Mouse (Mus musculus) ES-CJ7 (cell line): ENCODE measurements around the gene Lrrc4.
A peak's percentile ranks its signal among the peaks of the same experiment; 100 is the strongest.

ENCODE experiments used
- DNase-seq: peaks from one replicate; pipeline ENCODE4 v3.0.0; 2011; ENCODE audit warnings: low read depth, low spot score

Lrrc4 gene

DNA sequence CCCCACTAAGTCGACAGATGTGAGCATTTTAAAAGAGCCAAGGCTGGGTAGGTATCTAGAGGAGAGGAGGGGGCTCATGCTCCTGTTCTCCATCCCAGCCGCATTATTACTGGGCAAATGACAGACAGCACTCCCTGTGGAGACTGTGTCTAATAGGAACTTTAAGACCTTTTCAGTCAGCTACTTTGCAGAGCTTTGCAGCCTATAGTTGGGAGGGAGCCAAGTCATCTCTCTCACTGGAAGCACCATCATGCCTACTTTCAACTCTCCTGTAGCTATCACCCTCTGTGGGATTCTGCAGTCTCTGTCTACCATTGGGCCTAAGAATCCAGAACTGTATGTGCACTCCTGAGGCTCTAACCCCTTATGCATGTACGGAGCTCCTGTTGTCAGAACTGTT is 5.7 kb downstream of the Lrrc4 start:
- DNase-seq = no peak

DNA sequence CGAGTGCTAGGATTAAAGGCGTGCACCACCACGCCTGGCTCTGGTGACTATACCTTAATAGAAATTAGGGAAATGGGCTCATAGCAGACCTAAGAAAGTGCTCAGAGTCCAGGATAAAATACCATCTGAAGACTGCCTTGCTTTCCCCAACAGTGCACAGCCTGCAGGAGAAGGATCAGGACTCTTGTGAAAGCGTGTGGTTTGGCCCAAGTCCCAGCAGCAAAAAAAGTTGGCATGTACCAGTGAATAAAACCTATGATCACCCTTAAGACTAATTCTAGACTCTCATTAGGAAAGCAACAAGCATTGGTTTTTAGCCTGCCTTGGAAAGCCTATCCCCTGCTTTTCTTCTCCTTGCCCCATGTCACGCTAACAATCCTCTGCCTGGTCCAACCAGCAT is 7.7 kb downstream of the Lrrc4 start:
- DNase-seq = no peak

DNA sequence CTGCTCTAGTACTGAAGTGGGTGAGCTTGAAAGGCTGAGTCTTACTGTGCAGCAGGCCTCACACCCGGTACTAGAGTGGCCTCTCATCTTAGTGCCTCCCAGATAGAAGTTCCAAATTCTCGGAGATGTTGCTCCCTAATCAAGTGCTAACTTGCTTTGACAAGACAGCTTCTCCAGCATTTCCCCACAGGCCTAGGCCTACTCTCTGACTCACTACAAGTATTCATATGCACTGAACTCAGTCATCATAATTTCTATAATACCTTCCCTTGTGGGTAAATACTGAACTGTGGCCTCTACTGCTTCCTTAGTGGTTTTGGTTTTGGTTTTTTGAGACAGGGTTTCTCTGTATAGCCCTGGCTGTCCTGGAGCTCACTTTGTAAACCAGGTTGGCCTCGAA is 8.2 kb downstream of the Lrrc4 start:
- no peak for DNase-seq

DNA sequence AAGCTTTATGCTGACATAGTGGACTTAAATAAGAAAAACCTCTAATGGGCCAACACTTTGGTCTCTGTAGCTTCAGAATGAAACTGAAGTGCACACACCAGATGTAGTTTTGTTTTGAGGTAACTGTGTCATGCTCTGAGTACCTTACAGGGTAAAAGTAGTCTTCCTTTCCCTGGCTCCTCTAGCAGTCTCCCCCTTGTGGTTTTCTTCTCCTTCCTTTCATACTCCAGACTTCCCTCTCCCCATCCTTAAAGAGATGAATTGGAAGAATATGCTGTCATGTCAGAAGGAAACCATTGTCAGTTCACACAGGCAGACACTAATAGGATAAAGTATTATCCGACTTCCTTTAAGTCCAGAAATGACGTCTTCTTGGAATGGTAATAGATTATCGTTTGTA is 9.3 kb downstream of the Lrrc4 start:
- DNase-seq = no peak

DNA sequence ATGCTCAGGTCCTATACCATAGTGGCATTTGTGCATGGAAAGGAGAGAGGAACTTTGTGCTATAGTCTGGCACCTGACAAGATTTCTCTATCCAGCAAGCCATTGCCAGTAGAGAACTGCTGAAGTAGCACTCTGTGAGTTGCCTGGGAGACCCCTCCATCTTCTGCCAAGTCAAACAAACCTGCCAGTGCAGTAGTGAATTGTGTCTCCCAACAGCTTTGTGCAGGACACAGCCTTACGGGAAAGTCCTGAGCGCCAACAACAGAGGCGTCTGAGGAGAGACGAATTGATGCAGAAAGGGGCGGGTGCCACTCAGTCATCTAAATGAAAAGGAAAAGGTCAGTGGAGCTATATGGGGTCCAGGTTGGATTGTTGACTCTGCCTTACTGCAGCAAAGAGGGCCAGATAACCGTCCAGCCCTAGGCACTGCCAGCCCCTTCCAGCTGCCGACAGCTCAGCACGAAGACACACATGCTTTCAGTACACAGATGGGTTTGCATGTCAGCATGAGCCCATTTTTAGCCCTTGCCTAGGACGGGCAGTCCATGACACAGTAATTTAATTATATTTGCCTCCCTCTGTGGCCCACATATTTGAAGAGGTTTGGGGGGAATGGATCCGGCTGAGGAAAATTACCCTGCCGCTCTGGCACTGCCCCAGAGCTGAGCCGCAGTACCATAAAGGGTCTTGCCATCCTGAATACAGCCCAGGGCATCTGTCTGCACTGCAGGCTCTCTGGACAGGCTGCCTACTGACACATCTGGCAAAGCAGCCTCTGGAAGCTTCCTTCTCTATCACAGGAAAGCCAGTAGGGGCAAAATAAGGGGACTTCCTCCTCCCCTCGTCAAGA is 11.8 kb downstream of the Lrrc4 start:
- DNase-seq = no peak

DNA sequence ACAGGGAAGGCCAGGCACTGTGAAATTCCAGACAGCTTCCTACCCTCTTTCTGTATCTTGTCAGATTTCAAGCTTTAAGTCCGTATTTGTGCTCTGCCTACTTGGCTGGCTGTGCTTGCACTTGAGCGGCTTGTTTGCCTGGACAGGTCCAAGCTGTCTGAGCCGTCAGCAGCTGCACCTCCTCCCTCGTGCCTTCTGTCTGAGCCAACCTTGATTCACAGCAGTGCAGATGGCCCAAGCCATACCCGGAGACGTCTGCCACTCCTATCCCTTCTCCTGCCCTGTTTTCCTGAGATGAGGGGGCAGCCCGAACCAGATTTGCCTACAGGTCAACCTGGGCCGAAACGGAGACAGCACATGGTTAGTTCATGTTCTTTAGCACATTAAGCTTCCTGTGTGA is 14.5 kb downstream of the Lrrc4 start:
- DNase-seq = no peak

DNA sequence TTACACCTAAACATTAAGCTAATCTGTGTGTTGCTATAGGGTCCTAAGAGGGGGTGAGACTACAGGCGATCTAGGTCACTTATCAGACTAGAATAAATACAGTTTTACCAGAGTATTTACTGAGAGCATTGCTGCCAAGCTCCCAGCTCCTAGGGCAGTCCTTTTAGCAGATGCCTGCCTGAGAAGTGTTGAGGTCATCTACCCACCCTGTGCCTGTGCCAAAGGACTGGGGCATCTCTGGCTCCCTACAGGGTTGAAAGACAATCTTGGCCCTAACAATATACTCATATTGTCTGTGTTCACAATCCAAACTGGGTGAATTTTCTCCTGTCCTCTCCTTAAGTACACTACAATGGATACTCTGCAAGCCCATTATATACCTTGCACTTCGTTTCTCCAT is 16.7 kb downstream of the Lrrc4 start:
- DNase-seq = no peak

DNA sequence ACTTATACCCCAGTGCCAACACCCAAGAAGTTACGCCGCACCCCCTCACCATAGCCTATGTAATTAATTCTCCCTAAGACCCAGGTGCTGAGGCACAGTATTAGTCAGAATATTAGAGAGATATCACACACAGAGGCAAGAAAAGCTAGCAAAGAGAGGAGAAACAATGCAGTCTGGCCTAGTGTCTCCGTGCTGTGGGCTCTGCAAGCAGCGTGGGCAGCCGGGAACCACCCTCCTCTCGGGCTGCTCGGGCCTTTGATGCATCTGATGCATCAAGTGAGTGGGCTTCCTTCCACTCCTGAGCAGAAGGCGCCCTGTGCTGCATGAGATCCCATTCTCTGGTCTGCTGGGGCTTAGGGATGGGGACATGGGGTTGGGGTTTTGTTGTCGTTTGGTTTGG is 18.5 kb downstream of the Lrrc4 start:
- no peak for DNase-seq

DNA sequence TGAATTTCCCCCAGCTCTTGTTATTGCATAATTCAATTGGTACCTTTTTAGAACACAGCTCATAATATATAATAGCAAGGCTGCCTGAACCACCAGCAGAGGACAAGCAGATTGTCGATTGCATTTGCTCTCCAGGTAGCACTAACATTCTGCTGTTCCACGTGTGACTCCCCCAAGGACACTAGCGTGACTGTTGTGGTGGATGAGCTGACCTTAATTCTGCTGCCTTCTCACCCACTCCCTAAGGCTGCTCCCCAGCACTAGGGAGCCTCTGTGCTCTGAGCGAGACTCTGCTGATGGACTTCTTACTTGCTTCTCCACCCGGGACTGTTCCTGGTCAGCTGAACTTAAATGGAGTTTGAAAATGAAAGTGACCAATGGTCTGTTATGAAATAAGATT is 26.8 kb downstream of the Lrrc4 start:
- DNase-seq = no peak

DNA sequence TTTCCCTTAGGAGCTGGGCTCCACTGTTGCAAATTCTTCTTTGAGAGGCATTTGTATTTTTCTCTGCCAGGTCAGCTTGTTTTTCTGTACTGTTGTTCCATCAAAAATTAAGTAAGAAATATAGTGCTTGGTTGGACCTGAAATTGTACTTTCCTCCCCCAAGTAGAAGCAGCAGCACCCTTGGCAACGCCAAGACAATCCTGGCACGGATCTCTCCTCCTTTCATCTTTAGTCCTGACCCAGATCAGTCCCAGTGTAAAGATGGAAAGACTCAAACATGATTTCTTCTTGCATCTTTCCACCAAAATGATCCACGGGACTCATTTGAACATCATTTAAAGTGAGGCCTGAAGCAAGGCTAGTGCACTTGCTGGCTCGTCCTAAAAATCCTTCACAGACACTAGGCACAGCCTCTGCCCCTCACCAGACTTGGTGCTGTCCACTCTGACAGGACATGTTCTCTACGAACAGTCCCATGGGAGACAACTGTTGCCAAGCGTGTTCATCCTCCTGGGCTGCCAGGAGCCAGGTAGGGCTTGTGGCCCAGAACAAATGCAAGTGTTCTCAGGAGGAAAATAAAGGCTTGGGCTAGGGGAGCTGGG is 27.8 kb downstream of the Lrrc4 start:
- DNase-seq = no peak

DNA sequence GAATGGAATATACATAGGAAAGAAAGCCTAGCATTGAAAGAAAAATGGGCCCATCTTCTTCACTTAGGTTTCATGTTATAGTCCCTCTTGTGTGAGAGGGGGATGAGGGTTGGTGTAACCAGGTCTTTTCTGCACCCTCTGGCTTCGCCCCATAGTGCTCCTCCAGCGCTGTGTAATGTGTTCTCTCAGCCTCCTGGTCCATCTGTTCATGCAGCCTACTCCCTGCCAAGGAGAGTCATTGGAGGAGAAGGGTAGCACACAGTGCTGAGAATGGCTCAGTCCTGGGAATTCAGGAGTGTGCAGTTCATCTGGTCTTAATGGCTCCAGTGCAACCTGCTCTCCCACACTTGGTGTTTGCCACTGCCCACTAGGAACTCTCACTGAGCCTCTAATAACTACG is 30.6 kb downstream of the Lrrc4 start:
- no peak for DNase-seq

DNA sequence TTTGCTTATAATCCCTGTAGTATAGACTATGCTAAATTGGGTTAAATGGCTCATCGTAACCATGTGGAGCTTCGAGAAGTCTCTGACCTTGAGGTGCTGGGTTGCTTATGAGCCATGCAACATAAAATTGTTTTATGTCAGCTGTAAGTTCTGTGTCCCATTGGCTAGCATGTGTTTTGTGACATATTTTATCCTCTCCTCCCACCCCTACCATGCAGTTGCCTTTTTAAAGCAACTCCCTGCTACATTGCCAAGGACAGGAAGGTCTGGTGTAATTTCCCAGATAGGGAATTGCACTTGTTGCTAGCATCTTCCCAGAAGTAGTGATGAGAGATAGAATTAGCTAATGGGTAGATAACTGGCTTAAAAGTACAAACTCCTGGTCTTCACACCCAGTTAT is 31.7 kb downstream of the Lrrc4 start:
- DNase-seq = no peak

DNA sequence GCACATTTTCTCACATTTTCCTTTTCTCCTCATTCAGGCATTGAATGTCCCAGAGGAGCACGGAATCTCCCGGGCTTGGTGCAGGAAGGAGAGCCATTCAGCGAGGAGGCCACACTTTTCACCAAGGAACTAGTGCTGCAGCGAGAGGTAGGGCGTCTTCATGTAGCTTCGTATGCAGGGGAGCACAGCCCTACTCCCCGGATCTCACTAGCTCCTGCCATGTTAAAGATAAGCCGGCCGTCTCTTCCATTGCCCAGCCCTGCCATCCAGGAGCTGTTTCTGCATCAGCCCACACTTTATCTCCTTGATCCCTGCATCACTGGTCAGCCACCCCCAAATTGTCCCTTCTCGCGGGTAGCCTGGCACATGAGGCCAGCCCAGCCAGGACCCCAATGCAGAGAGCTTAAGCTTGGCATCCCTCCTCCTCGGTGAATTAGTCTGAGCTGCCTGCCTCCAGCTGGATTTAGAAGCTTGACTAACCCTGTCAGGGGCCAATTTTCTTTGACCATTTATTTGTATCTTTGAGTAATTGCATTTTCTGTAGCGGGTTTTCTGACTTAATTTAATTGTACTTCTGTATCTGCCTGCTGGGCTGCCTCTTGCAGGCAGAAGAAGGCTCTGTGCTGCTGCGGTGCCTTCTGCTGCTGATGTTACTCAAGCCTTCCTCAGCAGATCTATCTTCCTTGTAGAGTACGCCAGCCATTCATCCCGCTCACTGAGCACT is 35.6 kb downstream of the Lrrc4 start:
- DNase-seq = no peak

DNA sequence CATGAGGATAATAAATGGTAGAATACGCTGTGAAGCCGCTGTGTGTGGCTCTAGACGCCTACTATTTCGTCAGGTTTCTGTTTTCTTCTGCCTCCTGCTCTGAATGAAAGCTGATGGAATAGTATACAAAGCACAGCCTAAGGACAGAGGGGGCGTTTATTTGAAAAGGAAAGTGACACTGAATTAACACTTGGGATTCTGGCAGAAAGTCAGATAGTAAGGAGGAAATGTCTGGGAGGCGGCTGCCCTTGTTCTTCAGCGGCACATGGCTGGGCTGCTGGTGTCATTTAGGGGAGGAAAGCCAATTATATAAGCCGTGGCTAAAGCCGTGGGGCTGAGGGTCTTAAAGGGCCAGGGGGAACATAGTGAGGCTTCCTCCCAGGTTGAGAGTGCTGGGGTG is 36.2 kb downstream of the Lrrc4 start:
- no peak for DNase-seq

DNA sequence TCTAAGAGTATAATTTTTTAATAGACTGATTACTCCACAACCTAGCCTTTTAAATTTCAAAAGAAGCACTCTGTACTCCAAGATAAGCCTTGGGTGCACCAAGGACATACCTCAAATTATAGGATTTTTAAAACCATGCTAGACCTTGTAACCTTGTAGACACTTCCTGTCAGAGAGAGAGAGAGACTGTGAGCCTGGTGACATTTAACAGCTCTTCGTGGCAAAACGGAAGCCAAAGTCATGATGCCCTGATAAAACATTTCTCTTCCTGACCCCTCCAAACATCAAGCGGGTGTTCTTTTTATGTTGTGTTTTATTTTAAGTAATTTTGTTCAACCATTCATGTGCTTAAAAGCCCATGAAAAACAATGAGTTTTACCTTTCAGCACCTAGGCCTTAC is 39.7 kb downstream of the Lrrc4 start:
- no peak for DNase-seq

DNA sequence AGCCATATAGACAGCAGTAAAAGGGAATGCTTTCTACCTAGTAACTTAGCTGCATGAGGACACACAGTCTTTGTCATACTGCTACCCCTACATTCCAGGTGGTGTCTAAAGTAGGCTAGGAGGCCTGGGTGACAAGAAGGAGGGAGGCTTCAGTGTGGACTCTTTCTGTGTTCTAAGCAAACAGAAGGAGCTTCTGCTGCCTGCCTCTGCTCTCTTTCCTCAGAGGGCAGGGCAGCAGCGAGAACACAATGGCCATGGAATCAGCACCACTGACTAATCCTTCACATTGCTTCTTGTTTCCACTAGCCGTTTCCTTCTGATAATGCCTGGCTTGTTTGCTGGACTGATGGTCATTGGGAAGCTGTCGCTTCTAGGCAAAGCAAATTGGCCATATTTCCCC is 40.4 kb downstream of the Lrrc4 start:
- no peak for DNase-seq

DNA sequence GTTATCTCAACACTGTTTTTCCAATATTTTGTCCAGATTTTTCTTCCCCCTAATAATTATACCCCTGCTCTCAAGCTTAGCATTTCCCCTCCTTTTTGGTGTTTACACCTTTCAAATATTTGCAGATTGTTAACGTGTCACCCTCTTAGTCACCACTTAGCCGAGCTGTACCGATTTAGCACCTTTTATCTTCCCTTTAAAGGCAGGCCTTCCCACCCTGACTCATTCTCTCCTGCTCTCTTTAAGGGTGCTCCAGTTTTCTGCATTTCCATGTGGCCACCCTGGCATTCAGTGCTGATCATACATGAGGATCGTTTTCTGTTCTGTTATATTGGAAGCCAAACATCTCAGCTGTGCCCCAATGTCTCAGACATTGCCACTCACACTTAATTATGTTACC is 41.9 kb downstream of the Lrrc4 start:
- no peak for DNase-seq

DNA sequence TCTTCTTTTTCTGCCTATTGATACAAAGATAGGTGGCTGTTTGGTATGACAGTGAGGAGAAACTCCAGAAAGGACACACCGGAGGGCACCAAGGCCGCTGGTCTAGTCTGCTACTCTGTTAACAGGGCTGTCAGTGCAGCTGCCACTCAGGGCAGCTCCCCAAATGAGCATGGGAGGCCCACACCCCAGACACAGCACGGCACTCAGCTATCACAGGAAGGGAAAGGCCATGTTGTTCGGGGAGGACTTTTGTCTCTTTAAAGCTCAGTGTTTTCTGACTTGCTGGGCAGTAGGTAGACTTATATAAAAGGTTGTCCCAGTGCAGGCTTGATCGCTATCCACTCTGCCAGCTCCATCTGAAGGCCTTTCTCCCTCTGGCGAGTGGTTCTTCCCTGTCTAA is 44.4 kb downstream of the Lrrc4 start:
- DNase-seq = no peak

DNA sequence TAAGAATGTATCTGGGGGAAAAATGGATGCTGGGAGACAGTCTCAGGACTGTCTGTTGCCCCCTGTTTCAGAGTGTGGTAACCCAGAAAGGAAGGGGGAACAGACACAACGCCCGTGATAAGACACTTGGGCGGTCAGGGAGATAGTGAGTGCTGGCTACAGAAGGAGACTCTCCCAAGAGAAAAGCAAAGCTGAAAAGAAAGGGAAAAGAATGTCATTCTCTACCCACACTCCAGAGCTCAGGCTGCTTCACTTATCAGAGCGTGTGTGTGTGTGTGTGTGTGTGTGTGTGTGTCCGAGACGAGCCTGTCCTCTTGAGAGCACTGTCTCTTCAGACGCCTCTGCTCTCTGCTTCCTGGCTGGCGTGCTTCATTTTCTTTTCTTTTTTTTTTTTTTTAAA is 45.8 kb downstream of the Lrrc4 start:
- no peak for DNase-seq

DNA sequence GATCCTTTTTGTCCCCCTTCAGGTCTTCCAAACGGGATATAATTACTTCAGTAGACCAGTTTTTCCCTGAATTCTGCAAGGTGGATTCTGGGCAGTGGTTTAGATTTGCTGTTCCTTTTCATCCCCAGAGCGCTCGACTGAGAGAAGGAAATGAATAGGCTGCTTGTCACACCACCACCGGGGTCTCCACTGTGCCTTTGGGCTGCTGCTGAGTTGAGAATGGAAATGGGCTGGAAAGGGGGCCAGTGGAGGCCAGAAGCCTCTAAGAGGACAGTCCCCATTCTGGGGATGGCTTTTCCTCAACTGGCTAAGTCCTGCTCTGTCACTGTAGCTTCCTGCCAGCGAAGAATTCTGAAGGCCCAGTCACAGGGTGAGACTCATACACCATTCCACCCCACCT is 47.6 kb downstream of the Lrrc4 start:
- no peak for DNase-seq

DNA sequence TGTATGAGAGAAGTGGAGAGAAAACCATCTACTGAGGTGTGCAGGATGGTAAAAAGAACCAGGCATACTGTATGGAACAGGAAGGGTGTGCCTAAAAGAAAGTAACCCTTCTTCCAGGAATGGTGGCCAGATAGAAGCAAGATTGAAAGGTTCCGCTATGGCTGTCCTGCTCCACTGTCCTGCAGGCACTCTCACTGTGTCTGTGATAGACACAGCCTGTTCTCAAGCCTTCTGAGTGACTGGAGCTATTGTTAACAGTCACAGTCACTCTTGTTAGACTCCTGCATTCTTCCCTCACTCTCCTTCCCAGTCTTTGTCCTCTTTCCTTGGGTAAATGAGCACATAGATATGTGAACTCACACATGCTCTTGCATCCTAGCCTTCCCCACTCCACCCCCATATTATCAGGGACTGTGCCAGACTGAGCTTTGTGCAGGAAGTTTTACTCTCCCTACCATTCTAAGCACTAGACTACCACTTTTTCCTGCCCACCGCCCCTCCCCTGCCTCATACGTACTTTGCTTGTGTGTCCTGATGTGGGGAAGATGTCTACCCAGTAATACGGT is 48.4 kb downstream of the Lrrc4 start:
- DNase-seq = no peak

DNA sequence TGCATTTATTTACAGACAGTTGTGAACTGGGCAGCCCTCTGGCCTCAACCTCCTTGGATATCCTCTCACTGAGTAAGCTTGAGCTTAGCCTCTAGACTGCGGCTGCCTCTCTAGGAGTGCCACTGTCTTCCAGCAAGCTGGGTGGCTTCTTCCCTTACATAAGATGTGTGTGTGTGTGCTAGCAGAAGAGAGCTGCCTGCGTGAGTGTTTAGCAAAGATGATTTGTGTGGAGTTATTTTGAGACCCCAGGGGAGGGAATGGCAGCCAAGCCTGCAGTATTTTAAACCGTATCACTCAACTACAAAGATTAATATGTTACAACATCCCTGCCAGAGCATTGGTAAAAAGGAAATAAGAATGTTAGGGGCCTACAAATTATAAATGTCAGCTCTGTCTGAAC is 49.9 kb downstream of the Lrrc4 start:
- DNase-seq = no peak

DNA sequence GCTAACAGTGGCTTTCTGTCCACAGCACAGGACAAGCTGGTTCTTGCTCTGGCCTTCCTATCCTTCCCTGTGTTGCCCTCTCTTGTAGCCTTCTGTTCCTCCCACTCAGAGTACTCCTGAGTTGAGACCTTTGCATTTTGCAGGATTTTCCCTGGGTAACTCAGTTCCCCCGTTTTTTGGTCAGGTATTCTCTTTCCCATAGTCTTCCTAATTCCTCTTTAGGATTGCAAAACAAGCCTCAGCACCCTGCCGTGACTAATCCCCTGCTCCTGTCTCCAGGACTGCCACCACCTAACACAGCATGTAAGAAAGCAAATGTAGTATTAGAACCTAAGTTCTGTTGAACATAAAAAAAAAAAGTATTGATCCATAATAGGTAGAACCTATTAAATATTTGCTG is 60.2 kb downstream of the Lrrc4 start:
- peak; percentile 71 for DNase-seq
